Comparison of ENCODE assay signal across 13 mouse cellular contexts in the genomic region with DNA sequence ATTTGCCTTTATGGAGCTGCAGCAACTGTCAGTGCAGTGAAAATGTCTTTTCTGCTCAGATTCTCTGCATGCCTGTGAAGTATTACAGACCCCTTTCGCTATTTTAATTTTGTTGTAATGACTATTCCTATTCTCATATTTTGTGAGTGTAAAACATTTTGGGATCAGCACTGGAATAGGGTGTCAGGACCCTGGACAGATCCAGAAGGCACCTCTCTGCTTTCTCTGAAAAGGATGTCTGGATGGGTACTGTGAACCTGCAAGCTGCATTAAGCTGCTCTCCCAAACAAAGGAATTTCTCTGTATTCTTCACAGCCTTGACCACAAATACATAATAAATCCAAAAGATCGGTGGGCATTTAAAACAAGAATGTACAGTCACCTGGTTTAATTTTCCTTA.
A peak's percentile ranks its signal among the peaks of the same experiment; 100 is the strongest.
DNase-seq lines count a peak whose midpoint lies in the region; ATAC-seq and TF ChIP-seq lines count a peak whose summit lies in the region.
"Had no signal": no experiment of that assay in that cellular context is flagged by ENCODE, and none has a peak within 500 bp of the region (broad histone marks: within the 10 kb centered on the region; RNA-seq: fewer than 3 reads in every experiment).

No protein-coding gene starts in this region.

- no peaks in the 10 kb centered on the region for H3K27me3 ChIP-seq in hindbrain, embryonic 11.5 days (ENCODE audit: control insufficient read depth, insufficient read depth, low read length)
- H3K27me3 ChIP-seq in hindbrain, postnatal 0 days (ENCODE audit: insufficient read depth, low read length) = no peaks in the 10 kb centered on the region
- H3K27me3 ChIP-seq in Patski = peaks cover 15% of the 10 kb centered on the region
- no peaks in the 10 kb centered on the region for H3K27me3 ChIP-seq in embryonic facial prominence, embryonic 11.5 days (ENCODE audit: control insufficient read depth, insufficient read depth, low read length)
- H3K27me3 ChIP-seq: CH12.LX; limb, embryonic 12.5 days had no signal

- no peak overlapping the region for H3K27ac ChIP-seq in hindbrain, embryonic 11.5 days (ENCODE audit: low read depth, low read length)
- no peak overlapping the region for H3K27ac ChIP-seq in hindbrain, postnatal 0 days
- no peak overlapping the region for H3K27ac ChIP-seq in embryonic facial prominence, embryonic 11.5 days (replicated peaks; ENCODE audit: low read depth, low read length)
- H3K27ac ChIP-seq: hindbrain, embryonic 10.5 days; limb, embryonic 12.5 days; stomach, postnatal 0 days had no signal

- TF ChIP-seq CTCF in hindbrain, postnatal 0 days (IDR thresholded peaks at IDR 0.05; ENCODE audit: low read depth) = no peak
- no peak for TF ChIP-seq CTCF in Patski (IDR thresholded peaks at IDR 0.05)

- no peak for ATAC-seq in hindbrain, embryonic 11.5 days (ENCODE audit: low FRiP score)
- ATAC-seq in hindbrain, postnatal 0 days = no peak
- peak; percentile 65 for ATAC-seq in Patski
- ATAC-seq in embryonic facial prominence, embryonic 11.5 days (replicated peaks; ENCODE audit: insufficient number of reproducible peaks, low FRiP score, low TSS enrichment, low read depth) = no peak

- H3K9me3 ChIP-seq in hindbrain, embryonic 11.5 days (ENCODE audit: control insufficient read depth, low read length) = no peaks in the 10 kb centered on the region
- no peaks in the 10 kb centered on the region for H3K9me3 ChIP-seq in hindbrain, postnatal 0 days (ENCODE audit: low read length)
- H3K9me3 ChIP-seq in embryonic facial prominence, embryonic 11.5 days (replicated peaks; ENCODE audit: control insufficient read depth, low read length) = no peaks in the 10 kb centered on the region
- H3K9me3 ChIP-seq: hindbrain, embryonic 10.5 days; limb, embryonic 12.5 days had no signal

- WGBS in hindbrain, embryonic 11.5 days = 53% methylated on average over 2 of the region's 2 CpGs
- WGBS in hindbrain, postnatal 0 days = 56% methylated on average over 2 of the region's 2 CpGs
- WGBS in embryonic facial prominence, embryonic 11.5 days = 58% methylated on average over 2 of the region's 2 CpGs

- H3K4me3 ChIP-seq in hindbrain, embryonic 11.5 days (ENCODE audit: low read depth, low read length) = no peak overlapping the region
- no peak overlapping the region for H3K4me3 ChIP-seq in hindbrain, postnatal 0 days (ENCODE audit: low read length)
- H3K4me3 ChIP-seq in embryonic facial prominence, embryonic 11.5 days (ENCODE audit: low read depth, low read length) = no peak overlapping the region
- H3K4me3 ChIP-seq: hindbrain, embryonic 10.5 days; limb, embryonic 12.5 days had no signal

- H3K4me1 ChIP-seq in hindbrain, embryonic 11.5 days (replicated peaks; ENCODE audit: control insufficient read depth, insufficient read depth, low read length) = no peaks in the 10 kb centered on the region
- no peaks in the 10 kb centered on the region for H3K4me1 ChIP-seq in hindbrain, postnatal 0 days (ENCODE audit: insufficient read depth, low read length)
- no peaks in the 10 kb centered on the region for H3K4me1 ChIP-seq in embryonic facial prominence, embryonic 11.5 days (ENCODE audit: control insufficient read depth, insufficient read depth, low read length)
- H3K4me1 ChIP-seq: hindbrain, embryonic 10.5 days; limb, embryonic 12.5 days had no signal

- DNase-seq in hindbrain, embryonic 11.5 days (ENCODE audit: low spot score) = peak; percentile 16
- no peak for DNase-seq in hindbrain, postnatal 0 days (ENCODE audit: low spot score)
- peak; percentile 30 for DNase-seq in 3T3-L1 (ENCODE audit: low read depth, low spot score)
- no peak for DNase-seq in Patski (ENCODE audit: low read depth, low spot score)
- peak; percentile 63 for DNase-seq in embryonic facial prominence, embryonic 11.5 days (ENCODE audit: low spot score)
- DNase-seq in left cerebral cortex, adult 9 months (ENCODE audit: low spot score in 2 of 2) = no peak
- no peak for DNase-seq in spleen, postnatal 14 days (ENCODE audit: low spot score in 2 of 2)
- DNase-seq in layer of hippocampus, postnatal 14 days (ENCODE audit: low spot score in 2 of 2) = no peak
- DNase-seq: cerebellum, adult 9-10 months had no signal

- POLR2A ChIA-PET in Patski (lab: Charles Lee) = interaction anchor here (0.7 kb wide), 1 partner anchor 79 kb away, joined by 3 read pairs; no protein-coding TSS in a partner anchor

- no peak overlapping the region for H3K4me2 ChIP-seq in hindbrain, embryonic 11.5 days (replicated peaks; ENCODE audit: low read depth, low read length)
- no peak overlapping the region for H3K4me2 ChIP-seq in hindbrain, postnatal 0 days (ENCODE audit: low read depth, low read length)
- no peak overlapping the region for H3K4me2 ChIP-seq in embryonic facial prominence, embryonic 11.5 days (ENCODE audit: low read depth, low read length)
- H3K4me2 ChIP-seq: limb, embryonic 12.5 days had no signal

- H3K9ac ChIP-seq in hindbrain, embryonic 11.5 days (ENCODE audit: low read depth, low read length) = no peak overlapping the region
- no peak overlapping the region for H3K9ac ChIP-seq in hindbrain, postnatal 0 days (replicated peaks; ENCODE audit: low read length)
- H3K9ac ChIP-seq in embryonic facial prominence, embryonic 11.5 days (replicated peaks; ENCODE audit: low read length) = no peak overlapping the region
- H3K9ac ChIP-seq: limb, embryonic 12.5 days had no signal

- H3K36me3 ChIP-seq in hindbrain, embryonic 11.5 days (ENCODE audit: control insufficient read depth, insufficient read depth, low read length) = no peaks in the 10 kb centered on the region
- H3K36me3 ChIP-seq in hindbrain, postnatal 0 days (ENCODE audit: insufficient read depth, low read length) = no peaks in the 10 kb centered on the region
- no peaks in the 10 kb centered on the region for H3K36me3 ChIP-seq in embryonic facial prominence, embryonic 11.5 days (replicated peaks; ENCODE audit: control insufficient read depth, insufficient read depth, low read depth, low read length)
- H3K36me3 ChIP-seq: hindbrain, embryonic 10.5 days; limb, embryonic 12.5 days had no signal

- in situ Hi-C loops in Patski (cut with MboI; ENCODE audit: low pct_unique_long_range_greater_than_20kb) = no loop called here

- CTCF ChIA-PET in Patski (lab: Charles Lee) = no interaction called here

Comparison
In these comparisons a context has a peak if more than half of its experiments do, and no peak if none do; other contexts are left out.
1. DNase-seq: peak in hindbrain, embryonic 11.5 days (single experiment), 3T3-L1 (single experiment) and embryonic facial prominence, embryonic 11.5 days (single experiment); none in hindbrain, postnatal 0 days (single experiment), Patski (single experiment), left cerebral cortex, adult 9 months (0 of 2), spleen, postnatal 14 days (0 of 2) and layer of hippocampus, postnatal 14 days (0 of 2).